Mouse (Mus musculus): ENCODE data around the gene Sart3. TPM values are rescaled to one million over a fixed set of nuclear protein-coding genes. Genes with fewer than 3 reads are reported as not detected.

Sart3 gene
- polyA plus RNA-seq, 1 experiment from 2014 or later = 100 TPM

GRCm38 (mm10) chr5:113805301-113805700 is 33.0 kb upstream of the Sart3 start:
- peaks cover 78% of the 10 kb centered on the region for H3K4me1 ChIP-seq

GRCm38 (mm10) chr5:113804395-113804966 is 32.2 kb upstream of the Sart3 start:
- Histone ChIP-seq H3K27me3 (ENCODE audit: low read depth, poor library complexity, severe bottlenecking) (no peaks in the 10 kb centered on the region), H3K4me3 (no peak overlapping the region), H3K36me3 (no peaks in the 10 kb centered on the region), H3K9me3 (replicated peaks) (no peaks in the 10 kb centered on the region), H3K27ac (peak overlapping the region; percentile 76), H3K4me1 (peaks cover 82% of the 10 kb centered on the region)
- 51% methylated on average over 7 of the region's 7 CpGs for WGBS
- DNase-seq (ENCODE audit: low spot score) = no peak

More at GRCm38 (mm10) chr5:113805301-113805700, 33.0 kb upstream of the Sart3 start:
- no peaks in the 10 kb centered on the region for H3K27me3 ChIP-seq (ENCODE audit: low read depth, poor library complexity, severe bottlenecking)
- peak overlapping the region; percentile 85 for H3K27ac ChIP-seq
- DNase-seq (ENCODE audit: low spot score) = no peak
- WGBS = 90% methylated on average over 9 of the region's 9 CpGs
- no peak overlapping the region for H3K4me3 ChIP-seq
- no peaks in the 10 kb centered on the region for H3K36me3 ChIP-seq
- no peaks in the 10 kb centered on the region for H3K9me3 ChIP-seq (replicated peaks)

- WGBS = 0% methylated on average over 11 of the region's 11 CpGs
- Histone ChIP-seq H3K4me3 (peak within 1 kb of the TSS; percentile 73), H3K4me1 (peaks cover 84% of the 10 kb centered on the region), H3K27me3 (ENCODE audit: low read depth, poor library complexity, severe bottlenecking) (no peaks in the 10 kb centered on the region), H3K27ac (peak within 1 kb of the TSS; percentile 94), H3K9me3 (replicated peaks) (no peaks in the 10 kb centered on the region), H3K36me3 (peaks cover 9% of the 10 kb centered on the region)
- peak; percentile 91 for DNase-seq (ENCODE audit: low spot score)
These were observed 28.0 kb upstream of the Sart3 start, which contains the start of gene Tmem119 for GRCm38 (mm10) chr5:113800280-113800679. TSS of gene Tmem119 (minus strand) at chr5:113800516.

GRCm38 (mm10) chr5:113799691-113800090 is 27.4 kb upstream of the Sart3 start:
- H3K9me3 ChIP-seq (replicated peaks) = no peaks in the 10 kb centered on the region
- H3K4me3 ChIP-seq = peak overlapping the region; percentile 73
- peaks cover 15% of the 10 kb centered on the region for H3K36me3 ChIP-seq
- H3K27ac ChIP-seq = peak overlapping the region; percentile 94
- peak; percentile 79 for DNase-seq (ENCODE audit: low spot score)
- no peaks in the 10 kb centered on the region for H3K27me3 ChIP-seq (ENCODE audit: low read depth, poor library complexity, severe bottlenecking)
- peaks cover 85% of the 10 kb centered on the region for H3K4me1 ChIP-seq
- WGBS = 23% methylated on average over 5 of the region's 5 CpGs

- WGBS = 79% methylated on average over 9 of the region's 9 CpGs
- Histone ChIP-seq H3K4me1 (peaks cover 85% of the 10 kb centered on the region), H3K9me3 (replicated peaks) (no peaks in the 10 kb centered on the region), H3K27me3 (ENCODE audit: low read depth, poor library complexity, severe bottlenecking) (no peaks in the 10 kb centered on the region), H3K27ac (peak overlapping the region; percentile 94), H3K4me3 (peak overlapping the region; percentile 73), H3K36me3 (peaks cover 27% of the 10 kb centered on the region)
- no peak for DNase-seq (ENCODE audit: low spot score)
These were observed 26.2 kb upstream of the Sart3 start for GRCm38 (mm10) chr5:113798525-113798924.

GRCm38 (mm10) chr5:113797149-113797882 is 25.0 kb upstream of the Sart3 start:
- DNase-seq (ENCODE audit: low spot score) = peak; percentile 60
- Histone ChIP-seq H3K27me3 (ENCODE audit: low read depth, poor library complexity, severe bottlenecking) (no peaks in the 10 kb centered on the region), H3K4me1 (peaks cover 86% of the 10 kb centered on the region), H3K27ac (peak overlapping the region; percentile 94), H3K4me3 (peak overlapping the region; percentile 73), H3K36me3 (peaks cover 39% of the 10 kb centered on the region), H3K9me3 (replicated peaks) (no peaks in the 10 kb centered on the region)
- WGBS = 5% methylated on average over 19 of the region's 19 CpGs

GRCm38 (mm10) chr5:113796401-113797148 is 24.3 kb upstream of the Sart3 start:
- WGBS = 5% methylated on average over 13 of the region's 13 CpGs
- peak overlapping the region; percentile 94 for H3K27ac ChIP-seq
- peak; percentile 99 for DNase-seq (ENCODE audit: low spot score)
- peaks cover 90% of the 10 kb centered on the region for H3K4me1 ChIP-seq
- H3K9me3 ChIP-seq (replicated peaks) = no peaks in the 10 kb centered on the region
- peaks cover 45% of the 10 kb centered on the region for H3K36me3 ChIP-seq
- no peaks in the 10 kb centered on the region for H3K27me3 ChIP-seq (ENCODE audit: low read depth, poor library complexity, severe bottlenecking)
- H3K4me3 ChIP-seq = peak overlapping the region; percentile 73

- peaks cover 96% of the 10 kb centered on the region for H3K4me1 ChIP-seq
- no peak for DNase-seq (ENCODE audit: low spot score)
- peak overlapping the region; percentile 84 for H3K27ac ChIP-seq
- H3K27me3 ChIP-seq (ENCODE audit: low read depth, poor library complexity, severe bottlenecking) = no peaks in the 10 kb centered on the region
- WGBS = 85% methylated on average over 16 of the region's 16 CpGs
- H3K36me3 ChIP-seq = peaks cover 45% of the 10 kb centered on the region
- H3K9me3 ChIP-seq (replicated peaks) = no peaks in the 10 kb centered on the region
- no peak overlapping the region for H3K4me3 ChIP-seq
These were observed 19.1 kb upstream of the Sart3 start for GRCm38 (mm10) chr5:113791197-113792095.

- peaks cover 88% of the 10 kb centered on the region for H3K4me1 ChIP-seq
- H3K9me3 ChIP-seq (replicated peaks) = no peaks in the 10 kb centered on the region
- 62% methylated on average over 11 of the region's 11 CpGs for whole genome bisulfite sequencing
- H3K4me3 ChIP-seq = no peak overlapping the region
- no peak for DNase-seq (ENCODE audit: low spot score)
- H3K36me3 ChIP-seq = peaks cover 39% of the 10 kb centered on the region
- no peaks in the 10 kb centered on the region for H3K27me3 ChIP-seq (ENCODE audit: low read depth, poor library complexity, severe bottlenecking)
- peak overlapping the region; percentile 84 for H3K27ac ChIP-seq
These were observed 18.3 kb upstream of the Sart3 start for GRCm38 (mm10) chr5:113790453-113791196.

GRCm38 (mm10) chr5:113789075-113789788 is 16.9 kb upstream of the Sart3 start:
- peak overlapping the region; percentile 28 for H3K4me3 ChIP-seq

GRCm38 (mm10) chr5:113788645-113789044 is 16.3 kb upstream of the Sart3 start:
- no peaks in the 10 kb centered on the region for H3K9me3 ChIP-seq (replicated peaks)
- 19% methylated on average over 6 of the region's 6 CpGs for WGBS
- no peaks in the 10 kb centered on the region for H3K27me3 ChIP-seq (ENCODE audit: low read depth, poor library complexity, severe bottlenecking)
- DNase-seq (ENCODE audit: low spot score) = no peak
- H3K36me3 ChIP-seq = peaks cover 19% of the 10 kb centered on the region
- no peak overlapping the region; the same call in 1 of the 2 replicates for H3K4me3 ChIP-seq
- H3K27ac ChIP-seq = peak overlapping the region; percentile 84
- H3K4me1 ChIP-seq = peaks cover 81% of the 10 kb centered on the region

More at GRCm38 (mm10) chr5:113789075-113789788, 16.9 kb upstream of the Sart3 start:
- 13% methylated on average over 7 of the region's 7 CpGs for WGBS
- DNase-seq (ENCODE audit: low spot score) = peak; percentile 75
- Histone ChIP-seq H3K9me3 (replicated peaks) (no peaks in the 10 kb centered on the region), H3K36me3 (peaks cover 25% of the 10 kb centered on the region), H3K4me1 (peaks cover 81% of the 10 kb centered on the region), H3K27me3 (ENCODE audit: low read depth, poor library complexity, severe bottlenecking) (no peaks in the 10 kb centered on the region), H3K27ac (peak overlapping the region; percentile 84)
